Mouse (Mus musculus): Measurements from ENCODE around the gene Selenos.

- no peak for TF ChIP-seq CTCF (IDR thresholded peaks at IDR 0.05; ENCODE audit: borderline replicate concordance, insufficient read depth, low read depth, low read length)
- no peak for TF ChIP-seq POLR2A (IDR thresholded peaks at IDR 0.05; ENCODE audit: borderline replicate concordance, insufficient read depth, low read length)
These were observed 41.4 kb downstream of the Selenos start for GRCm38 (mm10) chr7:66120702-66121396.
